Mouse (Mus musculus): ENCODE results near the gene Coa6. TPM values are rescaled to one million over a fixed set of nuclear protein-coding genes. Genes with fewer than 3 reads are reported as not detected.

Gene Coa6
- polyA plus RNA-seq, 1 experiment = 12.3 TPM

DNA sequence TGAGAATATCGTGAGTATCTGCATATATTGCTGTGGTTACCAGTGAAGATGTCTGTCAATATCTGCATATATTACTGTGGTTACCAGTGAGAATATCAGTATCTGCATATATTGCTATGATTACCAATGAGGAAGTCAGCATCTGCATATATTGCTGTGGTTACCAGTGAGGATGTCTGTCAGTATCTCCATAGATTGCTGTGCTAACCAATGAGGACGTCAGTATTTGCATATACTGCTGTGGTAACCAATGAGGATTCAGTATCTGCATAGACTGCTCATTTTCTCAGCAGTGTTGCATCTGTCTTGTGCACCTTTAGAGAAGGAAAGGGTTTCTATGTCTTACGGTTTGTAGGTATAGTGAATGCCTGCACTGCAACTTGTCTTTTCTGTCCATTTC is 1.5 kb upstream of the Coa6 start:
- H3K9ac ChIP-seq (ENCODE audit: low read depth, poor library complexity, severe bottlenecking) = no peak overlapping the region
- H3K27me3 ChIP-seq (ENCODE audit: control insufficient read depth, insufficient read depth, low read length, poor library complexity, severe bottlenecking) = no peaks in the 10 kb centered on the region
- H3K4me3 ChIP-seq (ENCODE audit: low read depth, low read length) = no peak overlapping the region
- no peak overlapping the region for H3K27ac ChIP-seq (ENCODE audit: insufficient read depth, low read length)
- peaks cover 9% of the 10 kb centered on the region for H3K36me3 ChIP-seq (ENCODE audit: control insufficient read depth, insufficient read depth, low read length, poor library complexity, severe bottlenecking)
- H3K4me1 ChIP-seq (ENCODE audit: control insufficient read depth, insufficient read depth, low read length) = no peaks in the 10 kb centered on the region
- TF ChIP-seq POLR2A (IDR thresholded peaks at IDR 0.05; ENCODE audit: insufficient read depth, low read length) = no peak
- no peak for TF ChIP-seq EP300 (IDR thresholded peaks at IDR 0.05; ENCODE audit: insufficient read depth, low read depth, low read length)
- no peak for TF ChIP-seq CTCF (IDR thresholded peaks at IDR 0.05; ENCODE audit: low read depth, low read length)
- H3K9me3 ChIP-seq (replicated peaks; ENCODE audit: control insufficient read depth, insufficient read depth, low read length, poor library complexity, severe bottlenecking) = peaks cover 8% of the 10 kb centered on the region

DNA sequence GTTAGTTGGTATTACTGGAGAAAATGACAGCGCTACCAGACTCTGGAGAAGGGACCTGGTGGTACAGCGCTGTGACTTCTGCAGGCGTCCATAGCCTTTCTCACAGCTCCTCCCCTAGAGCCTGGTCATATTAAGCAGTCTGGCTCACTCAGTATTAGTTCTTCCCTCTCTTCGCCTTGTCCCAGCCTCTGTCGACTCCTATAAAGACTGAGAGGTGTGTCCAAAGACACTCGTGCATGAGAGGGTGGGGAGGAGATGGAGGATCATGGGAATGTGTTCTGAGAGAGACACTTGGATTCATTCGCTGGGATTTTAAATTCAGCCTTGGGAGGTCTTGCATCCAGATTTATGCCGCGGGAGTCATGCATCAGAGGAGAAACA is 595 bp downstream of the Coa6 start:
- peaks cover 8% of the 10 kb centered on the region for H3K9me3 ChIP-seq (replicated peaks; ENCODE audit: control insufficient read depth, insufficient read depth, low read length, poor library complexity, severe bottlenecking)
- H3K27me3 ChIP-seq (ENCODE audit: control insufficient read depth, insufficient read depth, low read length, poor library complexity, severe bottlenecking) = no peaks in the 10 kb centered on the region
- peak overlapping the region; percentile 65 for H3K9ac ChIP-seq (ENCODE audit: low read depth, poor library complexity, severe bottlenecking)
- H3K27ac ChIP-seq (ENCODE audit: insufficient read depth, low read length) = no peak overlapping the region
- H3K4me1 ChIP-seq (ENCODE audit: control insufficient read depth, insufficient read depth, low read length) = no peaks in the 10 kb centered on the region
- peaks cover 28% of the 10 kb centered on the region for H3K36me3 ChIP-seq (ENCODE audit: control insufficient read depth, insufficient read depth, low read length, poor library complexity, severe bottlenecking)
- H3K4me3 ChIP-seq (ENCODE audit: low read depth, low read length) = peak overlapping the region; percentile 97
- no peak for TF ChIP-seq POLR2A (IDR thresholded peaks at IDR 0.05; ENCODE audit: insufficient read depth, low read length)
- no peak for TF ChIP-seq CTCF (IDR thresholded peaks at IDR 0.05; ENCODE audit: low read depth, low read length)
- TF ChIP-seq EP300 (IDR thresholded peaks at IDR 0.05; ENCODE audit: insufficient read depth, low read depth, low read length) = no peak

DNA sequence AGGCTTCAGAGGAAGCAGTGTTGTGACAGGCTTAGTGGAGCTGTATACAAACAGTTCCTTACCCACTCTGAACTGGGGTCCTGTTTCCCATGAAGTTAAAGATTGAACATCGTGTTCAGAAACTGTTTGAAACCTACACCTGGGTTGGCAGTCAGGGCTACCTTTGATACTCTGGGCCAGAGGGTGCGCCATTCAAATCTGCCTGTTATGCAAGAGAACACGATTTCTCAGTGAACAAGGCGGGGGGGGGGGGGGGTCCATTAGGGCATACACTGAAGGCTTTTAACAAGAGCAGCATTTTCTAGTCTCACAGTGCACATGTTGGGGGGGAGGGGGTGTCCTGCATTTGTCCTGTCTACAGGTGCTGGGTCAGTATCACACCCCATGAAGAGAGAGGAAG is 1.8 kb downstream of the Coa6 start:
- Histone ChIP-seq H3K9ac (ENCODE audit: low read depth, poor library complexity, severe bottlenecking) (no peak overlapping the region), H3K27me3 (ENCODE audit: control insufficient read depth, insufficient read depth, low read length, poor library complexity, severe bottlenecking) (no peaks in the 10 kb centered on the region), H3K4me1 (ENCODE audit: control insufficient read depth, insufficient read depth, low read length) (no peaks in the 10 kb centered on the region), H3K4me3 (ENCODE audit: low read depth, low read length) (no peak overlapping the region), H3K9me3 (replicated peaks; ENCODE audit: control insufficient read depth, insufficient read depth, low read length, poor library complexity, severe bottlenecking) (0 out of 2 replicates have a peak, but pooled peaks cover 2% of the 10 kb centered on the region), H3K36me3 (ENCODE audit: control insufficient read depth, insufficient read depth, low read length, poor library complexity, severe bottlenecking) (peaks cover 36% of the 10 kb centered on the region), H3K27ac (ENCODE audit: insufficient read depth, low read length) (no peak overlapping the region)
- TF ChIP-seq CTCF (IDR thresholded peaks at IDR 0.05; ENCODE audit: low read depth, low read length) = no peak

DNA sequence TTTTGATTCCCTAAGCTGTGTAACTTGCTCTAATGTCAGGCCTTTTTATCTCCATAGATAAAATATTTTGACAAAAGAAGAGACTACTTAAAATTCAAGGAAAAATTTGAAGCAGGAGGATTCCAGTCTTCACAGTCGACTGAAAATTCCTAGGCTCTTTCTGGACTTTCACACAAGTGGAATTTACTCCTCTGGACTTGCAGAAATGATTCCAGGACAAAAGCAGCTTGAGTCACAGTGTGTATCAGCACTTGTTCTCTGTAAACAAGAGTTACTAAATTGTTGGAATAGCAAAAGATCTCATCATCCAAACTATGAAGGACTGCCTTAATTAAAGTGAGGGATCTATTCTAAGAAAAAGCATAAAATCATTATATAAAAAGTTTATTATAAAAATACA is 2.6 kb downstream of the Coa6 start:
- TF ChIP-seq EP300 (IDR thresholded peaks at IDR 0.05; ENCODE audit: insufficient read depth, low read depth, low read length) = no peak
- no peak for TF ChIP-seq POLR2A (IDR thresholded peaks at IDR 0.05; ENCODE audit: insufficient read depth, low read length)
- no peak for TF ChIP-seq CTCF (IDR thresholded peaks at IDR 0.05; ENCODE audit: low read depth, low read length)
- Histone ChIP-seq H3K9me3 (replicated peaks; ENCODE audit: control insufficient read depth, insufficient read depth, low read length, poor library complexity, severe bottlenecking) (no peaks in the 10 kb centered on the region), H3K27me3 (ENCODE audit: control insufficient read depth, insufficient read depth, low read length, poor library complexity, severe bottlenecking) (no peaks in the 10 kb centered on the region), H3K27ac (ENCODE audit: insufficient read depth, low read length) (no peak overlapping the region), H3K4me1 (ENCODE audit: control insufficient read depth, insufficient read depth, low read length) (no peaks in the 10 kb centered on the region), H3K9ac (ENCODE audit: low read depth, poor library complexity, severe bottlenecking) (no peak overlapping the region), H3K4me3 (ENCODE audit: low read depth, low read length) (no peak overlapping the region), H3K36me3 (ENCODE audit: control insufficient read depth, insufficient read depth, low read length, poor library complexity, severe bottlenecking) (peaks cover 39% of the 10 kb centered on the region)

DNA sequence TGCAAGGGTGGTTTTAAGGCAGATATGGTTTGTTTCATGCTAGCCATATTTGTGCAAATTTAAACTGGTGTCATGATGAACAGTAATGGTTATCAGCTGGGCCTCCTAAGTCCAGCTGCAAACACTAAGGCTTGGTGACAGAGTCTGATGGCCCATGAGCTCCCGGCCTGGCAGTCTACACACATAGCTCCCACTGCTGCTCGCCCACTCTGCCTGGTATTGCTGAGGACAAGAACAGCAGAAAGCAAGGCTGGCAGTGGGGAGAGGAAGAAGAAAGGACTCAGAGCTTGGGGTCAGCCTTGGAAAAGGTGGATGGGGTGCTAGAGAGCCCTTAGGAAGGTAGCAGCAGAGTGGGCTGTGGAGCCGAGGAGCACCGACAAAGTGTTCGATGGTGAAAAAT is 7.3 kb downstream of the Coa6 start:
- TF ChIP-seq CTCF (IDR thresholded peaks at IDR 0.05; ENCODE audit: low read depth, low read length) (no peak), EP300 (IDR thresholded peaks at IDR 0.05; ENCODE audit: insufficient read depth, low read depth, low read length) (no peak), POLR2A (IDR thresholded peaks at IDR 0.05; ENCODE audit: insufficient read depth, low read length) (no peak)
- H3K36me3 ChIP-seq (ENCODE audit: control insufficient read depth, insufficient read depth, low read length, poor library complexity, severe bottlenecking) = peaks cover 47% of the 10 kb centered on the region

DNA sequence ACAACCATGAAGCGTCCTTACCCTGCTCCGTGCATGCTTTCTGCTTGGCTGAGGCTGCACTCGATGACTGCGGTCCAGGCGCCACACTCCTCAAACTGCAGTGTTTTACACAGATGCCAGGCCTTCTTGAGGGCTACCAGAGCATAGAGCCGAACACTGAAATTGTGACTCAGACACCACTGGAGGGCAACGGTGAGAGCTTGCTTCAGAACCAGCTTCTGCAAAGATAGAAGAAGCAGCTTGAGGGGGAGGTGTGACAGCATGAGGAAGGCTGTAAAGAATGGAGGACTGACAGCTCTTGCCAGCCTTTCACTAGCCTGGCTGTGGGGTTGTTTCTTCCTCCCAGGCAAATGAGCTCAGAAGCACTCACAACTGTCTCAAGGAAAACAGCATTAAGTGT is 11.5 kb downstream of the Coa6 start:
- H3K36me3 ChIP-seq (ENCODE audit: control insufficient read depth, insufficient read depth, low read length, poor library complexity, severe bottlenecking) = peaks cover 23% of the 10 kb centered on the region
- no peaks in the 10 kb centered on the region for H3K27me3 ChIP-seq (ENCODE audit: control insufficient read depth, insufficient read depth, low read length, poor library complexity, severe bottlenecking)
- TF ChIP-seq POLR2A (IDR thresholded peaks at IDR 0.05; ENCODE audit: insufficient read depth, low read length) (no peak), EP300 (IDR thresholded peaks at IDR 0.05; ENCODE audit: insufficient read depth, low read depth, low read length) (no peak), CTCF (IDR thresholded peaks at IDR 0.05; ENCODE audit: low read depth, low read length) (no peak)
- H3K4me3 ChIP-seq (ENCODE audit: low read depth, low read length) = no peak overlapping the region
- H3K27ac ChIP-seq (ENCODE audit: insufficient read depth, low read length) = no peak overlapping the region
- H3K9ac ChIP-seq (ENCODE audit: low read depth, poor library complexity, severe bottlenecking) = no peak overlapping the region
- H3K4me1 ChIP-seq (ENCODE audit: control insufficient read depth, insufficient read depth, low read length) = no peaks in the 10 kb centered on the region
- H3K9me3 ChIP-seq (replicated peaks; ENCODE audit: control insufficient read depth, insufficient read depth, low read length, poor library complexity, severe bottlenecking) = no peaks in the 10 kb centered on the region

More for the DNA sequence above, 7.3 kb downstream of the Coa6 start:
- Histone ChIP-seq H3K4me1 (ENCODE audit: control insufficient read depth, insufficient read depth, low read length) (no peaks in the 10 kb centered on the region), H3K9ac (ENCODE audit: low read depth, poor library complexity, severe bottlenecking) (no peak overlapping the region), H3K27ac (ENCODE audit: insufficient read depth, low read length) (no peak overlapping the region), H3K9me3 (replicated peaks; ENCODE audit: control insufficient read depth, insufficient read depth, low read length, poor library complexity, severe bottlenecking) (no peaks in the 10 kb centered on the region), H3K4me3 (ENCODE audit: low read depth, low read length) (no peak overlapping the region), H3K27me3 (ENCODE audit: control insufficient read depth, insufficient read depth, low read length, poor library complexity, severe bottlenecking) (no peaks in the 10 kb centered on the region)

Measured in ES-Bruce4 (cell line).